Mouse (Mus musculus) hindbrain, embryonic 14.5 days (tissue): ENCODE data around the gene Slc9a6. TPM values are rescaled to one million over a fixed set of nuclear protein-coding genes. Genes with fewer than 3 reads are reported as not detected.

Experiments
- ATAC-seq: fragments of 200-750 bp; cut with Nextera tagmentation; 2 replicates; pipeline ENCODE4 v1.8.0; 2017; ENCODE audit warnings: moderate number of reproducible peaks, mild to moderate bottlenecking, moderate TSS enrichment, moderate library complexity; ENCODE audit not compliant: low FRiP score
- DNase-seq: peaks from one replicate; pipeline ENCODE4 v3.0.0-alpha.2; 2015; ENCODE audit warnings: low spot score
- H3K27ac ChIP-seq: fragments of 300-500 bp; sonication (generic); 2 replicates; pipeline ENCODE4 v1.5.1; 2014; ENCODE audit warnings: mild to moderate bottlenecking, moderate library complexity
- H3K27me3 ChIP-seq: fragments of 300-500 bp; sonication (generic); 2 replicates; pipeline ENCODE4 v1.6.1; 2014; ENCODE audit warnings: mild to moderate bottlenecking, low read length, mixed read lengths; ENCODE audit not compliant: control insufficient read depth, insufficient read depth
- H3K36me3 ChIP-seq: fragments of 300-500 bp; sonication (generic); replicated peaks from 2 replicates; pipeline ENCODE4 v1.6.1; 2014; ENCODE audit not compliant: control insufficient read depth, insufficient read depth
- H3K4me1 ChIP-seq: fragments of 300-500 bp; sonication (generic); replicated peaks from 2 replicates; pipeline ENCODE4 v1.6.1; 2014; ENCODE audit warnings: antibody characterized with exemption, low read length, mixed read lengths; ENCODE audit not compliant: control insufficient read depth, insufficient read depth
- H3K4me2 ChIP-seq: fragments of 300-500 bp; sonication (generic); replicated peaks from 2 replicates; pipeline ENCODE4 v1.6.1; 2014; ENCODE audit warnings: mild to moderate bottlenecking, moderate library complexity
- H3K4me3 ChIP-seq: fragments of 300-500 bp; sonication (generic); replicated peaks from 2 replicates; pipeline ENCODE4 v1.5.1; 2014; ENCODE audit warnings: mild to moderate bottlenecking, low read length
- H3K9ac ChIP-seq: fragments of 300-500 bp; sonication (generic); 2 replicates; pipeline ENCODE4 v1.6.1; 2014
- H3K9me3 ChIP-seq: fragments of 300-500 bp; sonication (generic); 2 replicates; pipeline ENCODE4 v1.6.1; 2016; ENCODE audit warnings: low read length; ENCODE audit not compliant: control insufficient read depth
- WGBS: fragments of 180-500 bp; shearing (Covaris S2); extraction: QIAGEN DNeasy Blood & Tissue Kit; methylation state at CpG from one replicate; pipeline ENCODE4 v1.1.7; 2014; 5-methylcytosine and 5-hydroxymethylcytosine counted together
- polyA plus RNA-seq: library from polyadenylated mRNA; unstranded; fragments of >200 nt; fragmentation: Nextera tagmentation; extraction: Ambion mirVana; gene quantifications from 2 replicates; pipeline ENCODE4 v1.2.1, GENCODE M21; 2014

The Slc9a6 gene
- polyA plus RNA-seq, 1 experiment from 2014 or later = 53.3 TPM

DNA sequence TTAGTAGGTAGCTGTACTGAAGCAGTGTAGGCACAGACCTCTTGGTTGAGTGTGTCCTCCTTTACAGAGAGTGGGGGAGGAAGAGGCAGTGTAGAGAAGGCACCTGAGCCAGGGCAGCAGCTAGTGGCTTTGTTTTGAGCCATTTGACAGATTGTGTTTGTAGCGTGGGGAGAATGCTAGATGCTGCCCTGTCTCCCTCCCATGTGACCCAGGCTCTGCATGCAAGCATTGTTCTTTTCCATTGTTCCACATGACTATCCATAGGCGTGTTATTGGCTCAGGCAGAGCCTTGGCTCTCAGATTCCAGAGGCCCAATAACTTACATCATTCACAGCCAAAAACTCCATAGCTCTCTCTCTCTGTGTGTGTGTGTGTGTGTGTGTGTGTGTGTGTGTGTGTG is 49.7 kb downstream of the Slc9a6 start:
- no peak overlapping the region for H3K27ac ChIP-seq
- no peaks in the 10 kb centered on the region for H3K27me3 ChIP-seq
- no peak for ATAC-seq
- no peak overlapping the region for H3K4me2 ChIP-seq
- H3K9ac ChIP-seq = no peak overlapping the region
- no peaks in the 10 kb centered on the region for H3K9me3 ChIP-seq
- 24% methylated on average over 2 of the region's 2 CpGs for WGBS
- H3K36me3 ChIP-seq = no peaks in the 10 kb centered on the region
- DNase-seq = no peak
- no peaks in the 10 kb centered on the region for H3K4me1 ChIP-seq
- H3K4me3 ChIP-seq = no peak overlapping the region

GRCm38 (mm10) chrX:56661143-56661542 is 51.6 kb downstream of the Slc9a6 start:
- no peak overlapping the region for H3K27ac ChIP-seq
- WGBS = 84% methylated on average over 12 of the region's 12 CpGs
- no peaks in the 10 kb centered on the region for H3K9me3 ChIP-seq
- no peaks in the 10 kb centered on the region for H3K27me3 ChIP-seq
- no peak overlapping the region for H3K9ac ChIP-seq
- no peak for ATAC-seq
- H3K4me3 ChIP-seq = no peak overlapping the region
- no peak overlapping the region for H3K4me2 ChIP-seq
- H3K4me1 ChIP-seq = no peaks in the 10 kb centered on the region
- no peak for DNase-seq
- no peaks in the 10 kb centered on the region for H3K36me3 ChIP-seq

- no peak for ATAC-seq
- Histone ChIP-seq H3K4me1 (no peaks in the 10 kb centered on the region), H3K27ac (no peak overlapping the region), H3K4me3 (no peak overlapping the region), H3K4me2 (no peak overlapping the region), H3K27me3 (no peaks in the 10 kb centered on the region), H3K36me3 (no peaks in the 10 kb centered on the region), H3K9ac (no peak overlapping the region), H3K9me3 (no peaks in the 10 kb centered on the region)
- 73% methylated on average over 6 of the region's 6 CpGs for WGBS
- DNase-seq = no peak
Measured at GRCm38 (mm10) chrX:56662316-56662715, 52.8 kb downstream of the Slc9a6 start.

- no peaks in the 10 kb centered on the region for H3K36me3 ChIP-seq
- no peaks in the 10 kb centered on the region for H3K27me3 ChIP-seq
- H3K9me3 ChIP-seq = no peaks in the 10 kb centered on the region
- H3K4me1 ChIP-seq = no peaks in the 10 kb centered on the region
- 78% methylated on average over 4 of the region's 4 CpGs for WGBS
- ATAC-seq (no peak), DNase-seq (no peak)
- no peak overlapping the region for H3K27ac ChIP-seq
- no peak overlapping the region for H3K4me2 ChIP-seq
- no peak overlapping the region for H3K4me3 ChIP-seq
- no peak overlapping the region for H3K9ac ChIP-seq
Measured at GRCm38 (mm10) chrX:56663377-56663776, 53.8 kb downstream of the Slc9a6 start.

DNA sequence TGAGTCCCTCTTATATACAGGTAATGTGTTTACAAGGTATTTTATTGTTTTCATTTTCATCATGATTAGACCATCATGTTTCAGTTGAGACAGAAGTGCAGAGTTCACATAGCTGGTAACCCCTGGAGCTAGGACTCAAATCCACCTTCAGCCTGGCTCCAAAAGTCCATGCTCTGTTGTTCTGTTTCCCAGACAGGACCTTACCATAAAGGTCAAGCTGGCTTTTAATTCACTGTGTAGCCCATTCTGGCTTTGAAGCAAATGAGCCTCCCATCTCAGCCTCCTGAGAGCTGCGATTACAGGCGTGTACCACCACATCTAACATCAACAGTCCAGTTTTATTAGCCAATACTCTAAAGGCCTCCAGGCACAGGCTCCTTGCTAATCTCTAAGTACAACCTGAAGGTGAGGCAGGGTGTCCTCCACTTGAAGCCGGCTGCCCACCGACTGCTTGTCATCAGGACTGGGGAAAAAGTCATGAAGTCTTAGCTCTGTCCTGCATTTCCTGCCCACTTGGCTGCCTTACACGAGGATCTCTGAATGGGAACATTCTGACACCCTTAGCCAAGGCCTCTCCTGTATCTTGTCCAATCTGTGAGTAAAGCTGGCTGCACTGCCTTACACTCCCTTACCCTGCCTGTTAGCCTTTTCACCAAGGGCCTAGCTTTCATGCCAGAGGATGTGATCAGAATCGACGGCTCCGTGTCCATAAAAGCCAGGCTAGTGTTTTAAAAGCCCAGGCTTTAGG is 55.8 kb downstream of the Slc9a6 start:
- Histone ChIP-seq H3K27ac (no peak overlapping the region), H3K36me3 (no peaks in the 10 kb centered on the region), H3K4me2 (no peak overlapping the region), H3K4me3 (no peak overlapping the region), H3K9me3 (no peaks in the 10 kb centered on the region), H3K27me3 (no peaks in the 10 kb centered on the region), H3K9ac (no peak overlapping the region), H3K4me1 (no peaks in the 10 kb centered on the region)
- no peak for ATAC-seq
- DNase-seq = no peak
- WGBS = 77% methylated on average over 8 of the region's 8 CpGs

- ATAC-seq (no peak), DNase-seq (no peak)
- no peak overlapping the region for H3K4me3 ChIP-seq
- H3K27ac ChIP-seq = no peak overlapping the region
- H3K36me3 ChIP-seq = no peaks in the 10 kb centered on the region
- 78% methylated on average over 6 of the region's 6 CpGs for WGBS
- no peaks in the 10 kb centered on the region for H3K4me1 ChIP-seq
- H3K27me3 ChIP-seq = no peaks in the 10 kb centered on the region
- H3K9me3 ChIP-seq = no peaks in the 10 kb centered on the region
- H3K9ac ChIP-seq = no peak overlapping the region
- H3K4me2 ChIP-seq = no peak overlapping the region
Measured at GRCm38 (mm10) chrX:56667296-56667695, 57.7 kb downstream of the Slc9a6 start.

DNA sequence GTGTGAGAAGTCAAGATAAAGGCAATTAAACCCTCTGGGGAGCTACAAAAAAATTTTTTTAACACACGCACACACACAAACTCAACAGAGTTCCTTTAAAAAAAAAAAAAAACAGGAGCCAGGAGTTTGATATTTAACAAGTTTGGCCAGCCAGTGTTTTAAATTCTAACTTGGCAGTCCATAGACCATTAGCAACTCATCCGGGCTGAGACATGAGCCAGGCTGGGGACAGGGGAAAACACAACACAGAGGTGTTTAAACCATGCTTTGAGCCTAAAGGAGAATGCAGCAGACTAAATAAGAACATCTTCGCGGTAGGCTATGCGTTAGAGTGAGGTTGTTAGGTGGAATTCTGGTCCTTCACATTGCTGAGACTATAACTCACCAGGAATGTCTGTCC is 58.5 kb downstream of the Slc9a6 start:
- DNase-seq = no peak
- ATAC-seq = no peak
- no peaks in the 10 kb centered on the region for H3K36me3 ChIP-seq
- H3K4me2 ChIP-seq = no peak overlapping the region
- H3K4me3 ChIP-seq = no peak overlapping the region
- H3K27ac ChIP-seq = no peak overlapping the region
- 89% methylated on average over 5 of the region's 5 CpGs for WGBS
- H3K9ac ChIP-seq = no peak overlapping the region
- H3K27me3 ChIP-seq = no peaks in the 10 kb centered on the region
- no peaks in the 10 kb centered on the region for H3K4me1 ChIP-seq
- H3K9me3 ChIP-seq = no peaks in the 10 kb centered on the region

DNA sequence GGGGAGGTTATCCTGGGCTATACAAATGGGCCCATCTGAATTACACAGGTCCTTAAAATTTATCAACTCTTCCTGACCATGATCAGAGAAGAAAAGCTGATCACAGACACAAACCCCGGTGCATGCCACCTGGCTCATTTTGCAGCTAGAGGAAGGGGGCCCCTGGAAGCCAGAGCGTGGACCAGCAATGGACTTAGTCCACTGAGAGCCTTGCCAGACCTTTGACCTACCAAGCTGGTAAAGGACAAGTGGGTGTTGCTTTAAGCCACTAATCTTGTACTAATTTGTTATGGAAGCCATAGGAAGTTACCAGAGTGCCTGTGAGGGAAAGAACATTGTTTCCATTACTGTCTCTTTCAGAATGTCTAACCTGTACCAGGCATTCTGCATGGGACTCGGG is 58.9 kb downstream of the Slc9a6 start:
- H3K4me2 ChIP-seq = no peak overlapping the region
- no peaks in the 10 kb centered on the region for H3K4me1 ChIP-seq
- 87% methylated on average over 3 of the region's 3 CpGs for WGBS
- no peak overlapping the region for H3K4me3 ChIP-seq
- DNase-seq = no peak
- no peaks in the 10 kb centered on the region for H3K36me3 ChIP-seq
- H3K9me3 ChIP-seq = no peaks in the 10 kb centered on the region
- ATAC-seq = no peak
- no peaks in the 10 kb centered on the region for H3K27me3 ChIP-seq
- H3K27ac ChIP-seq = no peak overlapping the region
- H3K9ac ChIP-seq = no peak overlapping the region

- DNase-seq (no peak), ATAC-seq (no peak)
- Histone ChIP-seq H3K36me3 (no peaks in the 10 kb centered on the region), H3K27me3 (no peaks in the 10 kb centered on the region), H3K4me3 (no peak overlapping the region), H3K4me1 (no peaks in the 10 kb centered on the region), H3K9ac (no peak overlapping the region), H3K4me2 (no peak overlapping the region), H3K9me3 (no peaks in the 10 kb centered on the region), H3K27ac (no peak overlapping the region)
- WGBS = 84% methylated on average over 6 of the region's 6 CpGs
Measured at GRCm38 (mm10) chrX:56675556-56675955, 66.0 kb downstream of the Slc9a6 start.

GRCm38 (mm10) chrX:56677736-56678135 is 68.2 kb downstream of the Slc9a6 start:
- H3K27ac ChIP-seq = no peak overlapping the region
- WGBS = 89% methylated on average over 6 of the region's 6 CpGs
- H3K27me3 ChIP-seq = no peaks in the 10 kb centered on the region
- no peak overlapping the region for H3K4me3 ChIP-seq
- no peak overlapping the region for H3K4me2 ChIP-seq
- H3K9me3 ChIP-seq = no peaks in the 10 kb centered on the region
- H3K4me1 ChIP-seq = no peaks in the 10 kb centered on the region
- DNase-seq = no peak
- no peak overlapping the region for H3K9ac ChIP-seq
- no peak for ATAC-seq
- H3K36me3 ChIP-seq = no peaks in the 10 kb centered on the region
